Mouse (Mus musculus): ENCODE measurements at regions not wholly inside any gene's neighbourhood (a gene's known extent, or its start where the extent isn't known, plus 50 kb on each side); places are given as distances from the start of the nearest gene placed in this dataset.
A peak's percentile ranks its signal among the peaks of the same experiment; 100 is the strongest.

GRCm38 (mm10) chr10:9096207-9096606 lies 210.3 kb upstream of the Sash1 start:
- 86% methylated on average over 2 of the region's 2 CpGs for WGBS
- no peak overlapping the region for H3K9ac ChIP-seq (ENCODE audit: low read depth, low read length, severe bottlenecking)
- no peak overlapping the region for H3K4me3 ChIP-seq (replicated peaks; ENCODE audit: low read length)
- no peak overlapping the region for H3K4me2 ChIP-seq (replicated peaks; ENCODE audit: low read depth, low read length, severe bottlenecking)
- DNase-seq (ENCODE audit: low spot score), result no peak
- no peaks in the 10 kb centered on the region for H3K36me3 ChIP-seq (ENCODE audit: control insufficient read depth, insufficient read depth, low read length)
- no peaks in the 10 kb centered on the region for H3K9me3 ChIP-seq (ENCODE audit: control insufficient read depth, low read length)
- 0 out of 2 replicates have a peak, but pooled peaks cover 5% of the 10 kb centered on the region for H3K4me1 ChIP-seq (ENCODE audit: control insufficient read depth, insufficient read depth, low read length)
- no peaks in the 10 kb centered on the region for H3K27me3 ChIP-seq (ENCODE audit: control insufficient read depth, insufficient read depth, low read length)
- no peak overlapping the region for H3K27ac ChIP-seq (replicated peaks; ENCODE audit: low read depth, low read length)
- no peak for ATAC-seq (ENCODE audit: low FRiP score, low read depth)
- no peak for TF ChIP-seq POLR2A (IDR thresholded peaks at IDR 0.05; ENCODE audit: borderline replicate concordance, extremely low read depth, insufficient read depth, insufficient read length)

GRCm38 (mm10) chr10:9095163-9095562 lies 209.3 kb upstream of the Sash1 start:
- no peak for ATAC-seq (ENCODE audit: low FRiP score, low read depth)
- 0 out of 2 replicates have a peak, but pooled peaks cover 5% of the 10 kb centered on the region for H3K4me1 ChIP-seq (ENCODE audit: control insufficient read depth, insufficient read depth, low read length)

GRCm38 (mm10) chr10:9092237-9092885 lies 206.5 kb upstream of the Sash1 start:
- Histone ChIP-seq H3K4me2 (replicated peaks; ENCODE audit: low read depth, low read length, severe bottlenecking) (no peak overlapping the region), H3K27me3 (ENCODE audit: control insufficient read depth, insufficient read depth, low read length) (no peaks in the 10 kb centered on the region), H3K27ac (replicated peaks; ENCODE audit: low read depth, low read length) (no peak overlapping the region), H3K9me3 (ENCODE audit: control insufficient read depth, low read length) (no peaks in the 10 kb centered on the region), H3K9ac (ENCODE audit: low read depth, low read length, severe bottlenecking) (no peak overlapping the region), H3K4me3 (replicated peaks; ENCODE audit: low read length) (no peak overlapping the region), H3K36me3 (ENCODE audit: control insufficient read depth, insufficient read depth, low read length) (no peaks in the 10 kb centered on the region), H3K4me1 (ENCODE audit: control insufficient read depth, insufficient read depth, low read length) (0 out of 2 replicates have a peak, but pooled peaks cover 5% of the 10 kb centered on the region)
- TF ChIP-seq POLR2A (IDR thresholded peaks at IDR 0.05; ENCODE audit: borderline replicate concordance, extremely low read depth, insufficient read depth, insufficient read length), result no peak
- WGBS, result 57% methylated on average over 10 of the region's 10 CpGs
- DNase-seq (ENCODE audit: low spot score) (peak; percentile 24), ATAC-seq (ENCODE audit: low FRiP score, low read depth) (peak; percentile 70; the same call in 1 of the 2 replicates)

More at GRCm38 (mm10) chr10:9095163-9095562, 209.3 kb upstream of the Sash1 start:
- Histone ChIP-seq H3K36me3 (ENCODE audit: control insufficient read depth, insufficient read depth, low read length) (no peaks in the 10 kb centered on the region), H3K27ac (replicated peaks; ENCODE audit: low read depth, low read length) (no peak overlapping the region), H3K4me2 (replicated peaks; ENCODE audit: low read depth, low read length, severe bottlenecking) (no peak overlapping the region), H3K4me3 (replicated peaks; ENCODE audit: low read length) (no peak overlapping the region), H3K9ac (ENCODE audit: low read depth, low read length, severe bottlenecking) (no peak overlapping the region), H3K9me3 (ENCODE audit: control insufficient read depth, low read length) (no peaks in the 10 kb centered on the region), H3K27me3 (ENCODE audit: control insufficient read depth, insufficient read depth, low read length) (no peaks in the 10 kb centered on the region)
- WGBS, result 78% methylated on average over 6 of the region's 6 CpGs
- no peak for TF ChIP-seq POLR2A (IDR thresholded peaks at IDR 0.05; ENCODE audit: borderline replicate concordance, extremely low read depth, insufficient read depth, insufficient read length)
- DNase-seq (ENCODE audit: low spot score), result no peak

GRCm38 (mm10) chr10:9090961-9091360 lies 205.1 kb upstream of the Sash1 start:
- DNase-seq (ENCODE audit: low spot score) (no peak), ATAC-seq (ENCODE audit: low FRiP score, low read depth) (no peak)
- TF ChIP-seq POLR2A (IDR thresholded peaks at IDR 0.05; ENCODE audit: borderline replicate concordance, extremely low read depth, insufficient read depth, insufficient read length), result no peak
- H3K9ac ChIP-seq (ENCODE audit: low read depth, low read length, severe bottlenecking), result no peak overlapping the region
- H3K27me3 ChIP-seq (ENCODE audit: control insufficient read depth, insufficient read depth, low read length), result no peaks in the 10 kb centered on the region
- no peaks in the 10 kb centered on the region for H3K9me3 ChIP-seq (ENCODE audit: control insufficient read depth, low read length)
- 84% methylated on average over 6 of the region's 6 CpGs for WGBS
- H3K36me3 ChIP-seq (ENCODE audit: control insufficient read depth, insufficient read depth, low read length), result no peaks in the 10 kb centered on the region
- H3K4me2 ChIP-seq (replicated peaks; ENCODE audit: low read depth, low read length, severe bottlenecking), result no peak overlapping the region
- H3K4me3 ChIP-seq (replicated peaks; ENCODE audit: low read length), result no peak overlapping the region
- H3K4me1 ChIP-seq (ENCODE audit: control insufficient read depth, insufficient read depth, low read length), result 0 out of 2 replicates have a peak, but pooled peaks cover 5% of the 10 kb centered on the region
- H3K27ac ChIP-seq (replicated peaks; ENCODE audit: low read depth, low read length), result no peak overlapping the region

GRCm38 (mm10) chr10:9087871-9088270 lies 202.0 kb upstream of the Sash1 start:
- TF ChIP-seq POLR2A (IDR thresholded peaks at IDR 0.05; ENCODE audit: borderline replicate concordance, extremely low read depth, insufficient read depth, insufficient read length), result no peak
- Histone ChIP-seq H3K4me3 (replicated peaks; ENCODE audit: low read length) (no peak overlapping the region), H3K9me3 (ENCODE audit: control insufficient read depth, low read length) (no peaks in the 10 kb centered on the region), H3K4me1 (ENCODE audit: control insufficient read depth, insufficient read depth, low read length) (0 out of 2 replicates have a peak, but pooled peaks cover 5% of the 10 kb centered on the region), H3K27me3 (ENCODE audit: control insufficient read depth, insufficient read depth, low read length) (no peaks in the 10 kb centered on the region), H3K4me2 (replicated peaks; ENCODE audit: low read depth, low read length, severe bottlenecking) (no peak overlapping the region), H3K36me3 (ENCODE audit: control insufficient read depth, insufficient read depth, low read length) (no peaks in the 10 kb centered on the region), H3K9ac (ENCODE audit: low read depth, low read length, severe bottlenecking) (no peak overlapping the region), H3K27ac (replicated peaks; ENCODE audit: low read depth, low read length) (no peak overlapping the region)
- DNase-seq (ENCODE audit: low spot score) (no peak), ATAC-seq (ENCODE audit: low FRiP score, low read depth) (no peak)
- WGBS, result 87% methylated on average over 3 of the region's 3 CpGs
